Mouse (Mus musculus) embryonic facial prominence, embryonic 11.5 days (tissue): Measurements from ENCODE around the gene Nup210. TPM values are rescaled to one million over a fixed set of nuclear protein-coding genes. Genes with fewer than 3 reads are reported as not detected.

ENCODE experiments used
- polyA plus RNA-seq: library from polyadenylated mRNA; unstranded; fragments of >200 nt; fragmentation: Nextera tagmentation; extraction: Ambion mirVana; gene quantifications from 2 replicates; pipeline ENCODE4 v1.2.1, GENCODE M21; 2014

The Nup210 gene
- polyA plus RNA-seq, 1 experiment from 2014 or later = 8.9 TPM

Other genes starting within 250 kb of the Nup210 start
- gene Iqsec1, start 128.1 kb downstream of the Nup210 start, polyA plus RNA-seq = 6.1 and 8.9 TPM in 2 replicates
- 11.0 TPM in 2 replicates for gene Hdac11, start 39.8 kb upstream of the Nup210 start, polyA plus RNA-seq
- 61.9 and 76.6 TPM in 2 replicates for gene Fbln2, start 95.6 kb upstream of the Nup210 start, polyA plus RNA-seq